Mouse (Mus musculus) kidney, adult 2 months (tissue): ENCODE results near the gene Tmem132e. TPM values are rescaled to one million over a fixed set of nuclear protein-coding genes. Genes with fewer than 3 reads are reported as not detected.

Experiments
- DNase-seq: peaks from one replicate; pipeline ENCODE4 v3.0.0; 2021
- H3K27ac ChIP-seq: fragments of 200-500 bp; 2 replicates; pipeline ENCODE4 v1.5.1; 2012; ENCODE audit warnings: low read depth, low read length, control low read depth, inconsistent platforms; ENCODE audit not compliant: insufficient read depth
- H3K27me3 ChIP-seq: fragments of 200-500 bp; replicated peaks from 2 replicates; pipeline ENCODE4 v1.6.1; 2012; ENCODE audit warnings: mild to moderate bottlenecking, moderate library complexity, low read length, inconsistent platforms; ENCODE audit not compliant: control insufficient read depth, insufficient read depth
- H3K36me3 ChIP-seq: fragments of 200-500 bp; 2 replicates; pipeline ENCODE4 v1.6.1; 2012; ENCODE audit warnings: mild to moderate bottlenecking, moderate library complexity, low read length, inconsistent platforms; ENCODE audit not compliant: control insufficient read depth, insufficient read depth
- H3K4me1 ChIP-seq: fragments of 200-500 bp; 2 replicates; pipeline ENCODE4 v1.6.1; 2011; ENCODE audit warnings: low read length; ENCODE audit not compliant: control insufficient read depth, insufficient read depth
- H3K4me3 ChIP-seq: fragments of 200-500 bp; 2 replicates; pipeline ENCODE4 v1.5.1; 2011; ENCODE audit warnings: mild to moderate bottlenecking, low read depth, low read length, control low read depth; ENCODE audit not compliant: insufficient read depth
- CTCF ChIP-seq: fragments of 200-500 bp; conservative IDR thresholded peaks from 2 replicates; pipeline ENCODE4 v1.5.1; 2011; ENCODE audit warnings: low read depth, mild to moderate bottlenecking, control low read depth, low read length, moderate library complexity, mixed read lengths; ENCODE audit not compliant: insufficient read depth, insufficient read length
- POLR2A ChIP-seq: fragments of 200-500 bp; IDR thresholded peaks from one replicate; pipeline ENCODE4 v1.6.1; 2011; ENCODE audit warnings: low read depth, low read length, control low read depth
- WGBS: fragments of 180-500 bp; shearing (Covaris S2); methylation state at CpG from one replicate; pipeline ENCODE4 v1.1.7; 2018; 5-methylcytosine and 5-hydroxymethylcytosine counted together
- polyA plus RNA-seq: library from polyadenylated mRNA; depleted of rRNA; stranded (reverse); fragments of >200 nt; gene quantifications from 2 replicates; pipeline ENCODE4 v1.2.3, GENCODE M21; 2012

The Tmem132e gene
- polyA plus RNA-seq, 1 experiment = 0.41 TPM

DNA sequence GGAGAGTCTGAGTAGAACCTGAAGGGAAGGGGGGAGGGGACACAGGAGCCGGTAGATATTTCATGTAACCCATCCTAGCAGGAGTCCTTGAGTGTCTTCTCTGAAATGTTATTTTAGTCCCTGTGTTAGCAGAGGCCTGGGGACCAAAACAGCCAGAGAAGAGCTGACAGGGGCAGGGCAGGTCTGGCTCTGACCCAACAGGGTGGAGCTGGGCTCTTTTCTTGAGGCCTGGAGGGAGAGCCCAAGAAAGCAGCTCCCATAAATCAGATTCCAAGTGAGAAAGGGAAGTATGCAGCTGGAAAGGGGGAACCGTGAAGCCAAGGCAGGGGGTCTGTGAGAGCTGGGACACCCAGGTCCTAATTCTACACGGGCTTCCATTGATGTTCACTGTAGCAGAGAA, 16.9 kb downstream of the Tmem132e start:
- 30% methylated on average over 3 of the region's 3 CpGs for WGBS
- TF ChIP-seq POLR2A (no peak), CTCF (no peak)
- Histone ChIP-seq H3K36me3 (no peaks in the 10 kb centered on the region), H3K27me3 (no peaks in the 10 kb centered on the region), H3K4me1 (no peaks in the 10 kb centered on the region), H3K27ac (no peak overlapping the region), H3K4me3 (no peak overlapping the region)
- peak; percentile 21 for DNase-seq

DNA sequence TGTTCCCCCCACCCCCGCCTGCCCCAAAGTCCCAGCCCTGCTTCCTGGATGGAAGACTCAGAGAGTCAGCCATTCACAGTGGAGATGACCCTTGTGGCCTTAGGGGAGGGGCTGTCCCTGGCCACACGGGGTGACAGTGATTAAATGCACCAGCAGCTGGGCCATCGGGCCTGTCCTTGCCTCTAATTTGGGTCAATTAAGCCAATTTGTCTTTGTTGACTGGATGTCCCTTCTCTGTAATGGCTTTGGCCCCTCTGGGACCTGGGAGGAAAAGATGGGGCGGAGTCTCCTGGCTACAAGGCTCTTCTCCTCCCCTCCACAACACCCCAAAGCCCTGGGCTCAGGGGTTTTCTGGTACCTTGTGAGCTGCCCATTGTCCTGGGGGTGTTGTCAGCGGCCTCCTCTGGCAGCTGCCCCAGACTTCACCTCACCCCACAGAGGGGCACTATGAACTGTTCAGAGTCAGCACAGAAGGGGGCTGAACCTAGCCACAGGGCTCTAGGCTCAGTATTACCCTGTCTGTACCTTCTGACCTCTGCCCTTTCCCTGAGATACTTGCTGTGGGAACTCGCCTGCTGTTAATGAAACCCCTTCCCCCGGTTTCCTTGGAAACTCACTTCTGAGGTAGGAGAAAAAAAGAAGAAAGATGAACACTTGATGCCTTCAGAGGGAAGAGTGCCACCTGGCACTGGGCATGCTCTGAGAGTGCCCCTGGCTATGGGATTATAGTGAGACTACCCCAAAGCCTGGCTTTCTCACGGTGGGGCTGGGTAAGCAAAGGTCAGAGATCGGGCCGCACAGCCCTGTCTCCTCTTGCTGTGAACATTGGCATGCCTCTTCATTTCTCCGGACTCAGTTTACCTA, 17.9 kb downstream of the Tmem132e start:
- TF ChIP-seq POLR2A (no peak), CTCF (no peak)
- 55% methylated on average over 11 of the region's 11 CpGs for WGBS
- H3K27me3 ChIP-seq = no peaks in the 10 kb centered on the region
- no peaks in the 10 kb centered on the region for H3K4me1 ChIP-seq
- peak; percentile 61 for DNase-seq
- H3K27ac ChIP-seq = no peak overlapping the region
- H3K36me3 ChIP-seq = no peaks in the 10 kb centered on the region
- no peak overlapping the region for H3K4me3 ChIP-seq

DNA sequence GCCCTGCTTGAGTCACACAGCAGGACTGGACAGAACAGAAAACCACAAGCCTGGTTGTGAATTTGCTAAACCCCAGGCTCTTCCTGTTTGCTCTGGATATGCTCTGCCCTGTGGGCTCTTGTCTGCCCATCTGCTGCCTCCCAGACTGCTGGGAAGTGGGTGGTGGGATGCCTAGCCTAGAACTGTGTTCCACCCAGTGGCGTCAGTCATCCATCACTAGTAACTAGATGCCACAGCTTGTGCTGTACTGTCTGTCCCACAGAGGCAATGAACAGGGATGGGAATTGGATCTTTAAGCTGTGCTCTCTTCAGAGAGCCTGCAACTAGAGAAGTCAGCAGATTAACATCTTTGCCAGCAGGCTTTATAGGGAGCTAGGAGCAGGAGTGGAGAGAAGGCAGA, 23.8 kb downstream of the Tmem132e start:
- Histone ChIP-seq H3K27me3 (no peaks in the 10 kb centered on the region), H3K27ac (no peak overlapping the region), H3K4me3 (no peak overlapping the region), H3K4me1 (no peaks in the 10 kb centered on the region), H3K36me3 (no peaks in the 10 kb centered on the region)
- no peak for TF ChIP-seq CTCF
- TF ChIP-seq POLR2A = no peak
- no peak for DNase-seq
- WGBS = 58% methylated on average over 1 of the region's 1 CpGs

DNA sequence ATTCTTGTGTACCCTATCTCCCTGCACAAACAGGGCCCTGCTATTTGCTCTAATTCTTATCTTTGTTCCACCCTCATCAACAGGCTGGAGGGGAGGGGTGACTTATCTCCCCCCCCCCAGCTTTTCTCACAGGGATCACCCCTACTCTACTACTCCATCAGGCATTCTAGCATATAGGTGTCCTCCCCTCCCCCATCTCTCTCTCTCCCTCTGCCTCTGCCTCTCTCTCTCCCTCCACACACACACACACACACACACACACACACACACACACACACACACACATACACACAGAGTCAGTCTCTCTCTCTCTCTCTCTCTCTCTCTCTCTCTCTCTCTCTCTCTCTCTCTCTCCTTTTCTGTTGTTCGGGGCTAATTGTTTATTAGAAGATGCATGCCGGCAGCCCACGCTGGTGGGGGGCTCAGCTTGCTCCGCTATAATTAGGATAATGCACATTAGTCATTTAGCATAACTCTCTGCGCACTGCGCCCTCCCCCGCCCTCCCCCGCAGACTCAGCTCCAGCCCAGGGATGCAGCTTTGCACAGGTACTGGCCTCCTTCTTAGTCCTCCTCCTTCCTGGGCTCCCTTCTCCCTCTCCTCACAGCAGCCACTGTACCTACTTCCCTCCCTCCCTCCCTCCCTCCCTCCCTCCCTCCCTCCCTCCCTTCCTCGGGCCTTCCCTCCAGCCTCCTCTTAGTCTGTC, 29.8 kb downstream of the Tmem132e start:
- no peaks in the 10 kb centered on the region for H3K27me3 ChIP-seq
- H3K27ac ChIP-seq = no peak overlapping the region
- WGBS = 63% methylated on average over 8 of the region's 9 CpGs
- no peak for TF ChIP-seq POLR2A
- TF ChIP-seq CTCF = no peak
- no peaks in the 10 kb centered on the region for H3K4me1 ChIP-seq
- no peaks in the 10 kb centered on the region for H3K36me3 ChIP-seq
- no peak for DNase-seq
- H3K4me3 ChIP-seq = no peak overlapping the region

DNA sequence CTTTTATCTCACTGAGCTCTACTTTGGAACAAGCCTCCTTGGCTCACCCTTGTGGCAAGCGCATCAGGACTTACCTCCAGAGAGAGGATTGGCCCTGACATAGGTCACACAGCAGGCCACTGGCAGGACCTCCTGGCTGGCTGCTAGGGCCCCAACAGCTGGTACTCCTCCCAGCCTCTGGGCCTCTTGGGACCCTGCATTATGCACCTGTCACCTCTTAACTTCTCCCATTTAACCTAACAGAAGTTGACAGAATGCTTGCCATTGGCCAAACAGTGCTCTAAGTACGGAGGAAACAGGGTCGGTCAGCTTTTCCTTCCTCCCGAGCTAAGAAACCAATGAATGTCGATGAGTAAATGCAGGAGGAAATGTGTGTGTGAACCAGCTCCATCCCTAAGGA, 33.2 kb downstream of the Tmem132e start:
- H3K4me3 ChIP-seq = no peak overlapping the region
- no peak overlapping the region for H3K27ac ChIP-seq
- H3K27me3 ChIP-seq = no peaks in the 10 kb centered on the region
- H3K36me3 ChIP-seq = no peaks in the 10 kb centered on the region
- DNase-seq = no peak
- WGBS = 55% methylated on average over 5 of the region's 5 CpGs
- H3K4me1 ChIP-seq = no peaks in the 10 kb centered on the region
- TF ChIP-seq CTCF = no peak
- no peak for TF ChIP-seq POLR2A

DNA sequence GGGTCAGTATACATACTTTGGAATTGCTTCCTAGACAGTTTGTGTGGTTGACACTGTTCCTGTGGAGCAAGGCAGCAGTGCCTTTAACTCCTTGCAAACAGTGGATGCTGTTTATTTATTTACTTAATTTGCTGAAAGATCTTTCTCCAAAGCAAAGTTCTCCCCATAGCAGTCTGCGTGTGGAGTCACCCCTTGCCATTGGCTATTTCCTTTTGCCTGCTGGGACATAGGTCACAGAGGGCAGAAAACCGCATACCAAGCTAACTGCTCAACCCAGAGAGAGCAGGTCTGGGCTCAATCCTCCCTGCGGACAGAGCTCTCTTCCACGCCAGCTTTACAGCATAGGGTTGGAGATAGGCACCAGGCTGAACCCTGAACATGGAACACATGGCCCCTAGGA, 34.8 kb downstream of the Tmem132e start:
- Histone ChIP-seq H3K4me1 (no peaks in the 10 kb centered on the region), H3K36me3 (no peaks in the 10 kb centered on the region), H3K4me3 (no peak overlapping the region), H3K27ac (no peak overlapping the region), H3K27me3 (no peaks in the 10 kb centered on the region)
- DNase-seq = no peak
- TF ChIP-seq CTCF = no peak
- TF ChIP-seq POLR2A = no peak
- 42% methylated on average over 4 of the region's 4 CpGs for WGBS

DNA sequence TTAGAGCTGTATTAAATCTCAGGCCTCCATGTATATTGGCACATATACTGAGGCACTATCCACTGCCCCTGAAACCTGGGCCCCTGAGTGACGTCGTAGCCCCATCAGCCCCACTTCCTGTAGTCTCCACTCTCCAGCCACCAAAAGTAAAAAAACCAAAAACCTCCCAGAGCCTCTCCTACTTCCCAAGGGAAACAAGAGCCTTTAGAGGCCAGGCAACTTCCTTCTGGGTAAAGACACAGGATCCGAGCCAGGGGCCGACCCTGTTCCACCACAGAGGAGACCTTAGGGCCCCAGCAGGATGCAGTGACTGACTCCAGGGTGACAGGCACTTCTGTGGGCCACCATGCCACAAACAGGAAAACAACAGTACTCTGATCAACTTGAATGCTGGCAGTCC, 40.1 kb downstream of the Tmem132e start:
- Histone ChIP-seq H3K4me1 (no peaks in the 10 kb centered on the region), H3K27me3 (no peaks in the 10 kb centered on the region; the same call in 1 of the 2 replicates), H3K27ac (no peak overlapping the region), H3K36me3 (no peaks in the 10 kb centered on the region), H3K4me3 (no peak overlapping the region)
- WGBS = 55% methylated on average over 4 of the region's 4 CpGs
- TF ChIP-seq CTCF (no peak), POLR2A (no peak)
- DNase-seq = peak; percentile 30
